Mouse (Mus musculus): Measurements from ENCODE around the gene Il2. TPM values are rescaled to one million over a fixed set of nuclear protein-coding genes. Genes with fewer than 3 reads are reported as not detected.

The Il2 gene
- polyA plus RNA-seq (2012; fragmentation: generic; extraction: Trizol), result not detected
- long read RNA-seq, experiment 1, result 0 reads
- long read RNA-seq, experiment 2, result 0 reads

GRCm38 (mm10) chr3:37125655-37126054 is at the start of gene Il2:
Gene Il2, minus strand, starts transcription at chr3:37125959.
- TF ChIP-seq MYOD1 (IDR thresholded peaks at IDR 0.05; ENCODE audit: control insufficient read depth, insufficient read length, low read depth) (no peak), FOSL1 (IDR thresholded peaks at IDR 0.05; ENCODE audit: insufficient read depth, low read length, poor library complexity, severe bottlenecking) (no peak), CTCF (IDR thresholded peaks at IDR 0.05; ENCODE audit: control insufficient read depth, insufficient read depth, insufficient read length) (no peak), MYOG (IDR thresholded peaks at IDR 0.05; ENCODE audit: control insufficient read depth, extremely low read depth, insufficient read length) (no peak), MAX (IDR thresholded peaks at IDR 0.05) (no peak), CEBPB (IDR thresholded peaks at IDR 0.05; ENCODE audit: low read depth) (no peak), USF1 (IDR thresholded peaks at IDR 0.05; ENCODE audit: low read depth) (no peak)

DNA sequence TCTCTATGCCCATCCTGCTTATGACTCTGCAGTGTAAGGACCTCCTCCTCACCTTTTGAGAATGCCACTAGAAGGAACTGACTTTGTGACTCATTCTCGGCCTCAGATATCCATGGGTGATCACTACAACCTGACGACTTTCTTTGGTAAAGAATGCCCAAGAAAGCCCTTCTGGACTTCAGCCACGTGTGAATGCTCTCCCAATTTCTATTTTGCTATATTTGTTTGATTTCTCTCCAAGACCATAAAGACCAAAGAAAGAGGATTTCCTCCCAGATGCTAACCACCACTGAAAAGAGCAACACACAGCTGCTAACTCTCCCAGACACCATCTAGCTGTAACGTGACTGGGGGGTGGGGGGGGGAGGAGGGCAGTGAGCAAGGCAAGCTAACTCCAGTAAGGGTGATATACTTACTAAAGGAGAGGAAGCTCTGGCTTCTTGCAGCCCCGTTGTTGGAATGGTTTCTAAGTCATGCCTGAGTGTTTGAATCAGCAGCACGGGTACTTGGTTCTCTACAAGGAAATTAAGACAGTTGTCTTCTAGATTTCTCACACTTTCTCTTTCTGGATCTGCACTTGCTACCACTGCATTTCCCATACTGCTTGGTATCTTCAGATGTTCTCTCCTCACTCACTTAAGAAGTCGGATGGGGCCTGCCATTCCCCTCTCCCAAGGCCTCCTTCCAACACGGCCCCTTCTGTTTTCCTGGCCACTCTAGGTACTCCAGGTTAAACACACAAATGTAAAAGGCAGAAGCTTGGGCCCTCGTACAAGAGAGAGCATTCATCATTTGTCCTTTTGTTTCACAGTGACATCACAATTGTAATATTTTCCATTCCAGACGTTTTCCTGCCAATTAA is 49.2 kb upstream of the Il2 start:
- Histone ChIP-seq H3K4me3 (ENCODE audit: insufficient read depth, poor library complexity, severe bottlenecking) (no peak overlapping the region), H3K79me3 (ENCODE audit: low read depth) (no peaks in the 10 kb centered on the region), H3ac (ENCODE audit: control insufficient read depth, insufficient read length, low read depth) (no peak overlapping the region), H3K36me3 (ENCODE audit: control insufficient read depth, insufficient read depth) (no peaks in the 10 kb centered on the region), H3K27me3 (ENCODE audit: control insufficient read depth, insufficient read depth, insufficient read length) (no peaks in the 10 kb centered on the region), H3K79me2 (ENCODE audit: control insufficient read depth, insufficient read depth) (no peaks in the 10 kb centered on the region)
- TF ChIP-seq MYOD1 (IDR thresholded peaks at IDR 0.05; ENCODE audit: control insufficient read depth, insufficient read length, low read depth) (no peak), USF1 (IDR thresholded peaks at IDR 0.05; ENCODE audit: low read depth) (no peak), MYOG (IDR thresholded peaks at IDR 0.05; ENCODE audit: control insufficient read depth, extremely low read depth, insufficient read length) (no peak), MAX (IDR thresholded peaks at IDR 0.05) (no peak)

More at GRCm38 (mm10) chr3:37125655-37126054, at the start of gene Il2:
- Histone ChIP-seq H3K36me3 (ENCODE audit: control insufficient read depth, insufficient read depth) (no peaks in the 10 kb centered on the region), H3K79me3 (ENCODE audit: low read depth) (no peaks in the 10 kb centered on the region), H3ac (ENCODE audit: control insufficient read depth, insufficient read length, low read depth) (no peak within 1 kb of the TSS), H3K79me2 (ENCODE audit: control insufficient read depth, insufficient read depth) (no peaks in the 10 kb centered on the region), H3K27me3 (ENCODE audit: control insufficient read depth, insufficient read depth, insufficient read length) (no peaks in the 10 kb centered on the region), H3K4me3 (ENCODE audit: insufficient read depth, poor library complexity, severe bottlenecking) (no peak within 1 kb of the TSS)

- Histone ChIP-seq H3K79me3 (ENCODE audit: low read depth) (no peaks in the 10 kb centered on the region), H3ac (ENCODE audit: control insufficient read depth, insufficient read length, low read depth) (no peak overlapping the region), H3K36me3 (ENCODE audit: control insufficient read depth, insufficient read depth) (no peaks in the 10 kb centered on the region), H3K4me3 (ENCODE audit: insufficient read depth, poor library complexity, severe bottlenecking) (no peak overlapping the region), H3K27me3 (ENCODE audit: control insufficient read depth, insufficient read depth, insufficient read length) (no peaks in the 10 kb centered on the region), H3K79me2 (ENCODE audit: control insufficient read depth, insufficient read depth) (no peaks in the 10 kb centered on the region)
- TF ChIP-seq FOSL1 (IDR thresholded peaks at IDR 0.05; ENCODE audit: insufficient read depth, low read length, poor library complexity, severe bottlenecking) (no peak), CEBPB (IDR thresholded peaks at IDR 0.05; ENCODE audit: low read depth) (peak; percentile 50), CTCF (IDR thresholded peaks at IDR 0.05; ENCODE audit: control insufficient read depth, insufficient read depth, insufficient read length) (no peak)
These were observed 47.5 kb upstream of the Il2 start for GRCm38 (mm10) chr3:37173285-37173684.

GRCm38 (mm10) chr3:37169283-37169682 is 43.5 kb upstream of the Il2 start:
- H3K79me2 ChIP-seq (ENCODE audit: control insufficient read depth, insufficient read depth), result no peaks in the 10 kb centered on the region
- H3K4me3 ChIP-seq (ENCODE audit: insufficient read depth, poor library complexity, severe bottlenecking), result no peak overlapping the region
- H3K36me3 ChIP-seq (ENCODE audit: control insufficient read depth, insufficient read depth), result no peaks in the 10 kb centered on the region
- no peaks in the 10 kb centered on the region for H3K27me3 ChIP-seq (ENCODE audit: control insufficient read depth, insufficient read depth, insufficient read length)
- TF ChIP-seq USF1 (IDR thresholded peaks at IDR 0.05; ENCODE audit: low read depth) (peak; percentile 68), MAX (IDR thresholded peaks at IDR 0.05) (no peak), MYOG (IDR thresholded peaks at IDR 0.05; ENCODE audit: control insufficient read depth, extremely low read depth, insufficient read length) (no peak), MYOD1 (IDR thresholded peaks at IDR 0.05; ENCODE audit: control insufficient read depth, insufficient read length, low read depth) (no peak), FOSL1 (IDR thresholded peaks at IDR 0.05; ENCODE audit: insufficient read depth, low read length, poor library complexity, severe bottlenecking) (no peak), CTCF (IDR thresholded peaks at IDR 0.05; ENCODE audit: control insufficient read depth, insufficient read depth, insufficient read length) (no peak), CEBPB (IDR thresholded peaks at IDR 0.05; ENCODE audit: low read depth) (peak; percentile 87)
- H3K79me3 ChIP-seq (ENCODE audit: low read depth), result no peaks in the 10 kb centered on the region
- no peak overlapping the region for H3ac ChIP-seq (ENCODE audit: control insufficient read depth, insufficient read length, low read depth)

DNA sequence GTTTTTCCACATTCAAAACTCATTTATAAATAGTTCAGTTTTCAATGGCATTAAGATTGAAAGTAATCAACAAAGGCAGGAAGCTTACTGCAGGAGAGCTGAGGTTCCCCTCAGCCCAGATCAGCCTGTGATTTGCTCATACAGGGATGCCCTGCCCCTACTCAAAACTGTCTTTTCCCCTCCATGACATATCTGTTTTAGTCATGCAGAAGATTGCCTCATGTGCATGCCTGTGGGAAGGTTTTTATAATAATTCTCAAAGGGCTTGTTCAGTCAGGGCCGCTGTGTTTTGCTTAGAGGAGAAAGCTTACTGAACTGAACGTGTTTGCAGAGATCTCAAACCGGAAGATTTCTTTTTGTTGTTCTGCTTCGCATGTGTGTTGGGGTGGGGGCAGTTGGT is 35.3 kb upstream of the Il2 start:
- no peaks in the 10 kb centered on the region for H3K79me3 ChIP-seq (ENCODE audit: low read depth)
- H3K27me3 ChIP-seq (ENCODE audit: control insufficient read depth, insufficient read depth, insufficient read length), result no peaks in the 10 kb centered on the region
- TF ChIP-seq USF1 (IDR thresholded peaks at IDR 0.05; ENCODE audit: low read depth) (no peak), MAX (IDR thresholded peaks at IDR 0.05) (no peak), CEBPB (IDR thresholded peaks at IDR 0.05; ENCODE audit: low read depth) (no peak), FOSL1 (IDR thresholded peaks at IDR 0.05; ENCODE audit: insufficient read depth, low read length, poor library complexity, severe bottlenecking) (no peak), MYOD1 (IDR thresholded peaks at IDR 0.05; ENCODE audit: control insufficient read depth, insufficient read length, low read depth) (no peak), MYOG (IDR thresholded peaks at IDR 0.05; ENCODE audit: control insufficient read depth, extremely low read depth, insufficient read length) (no peak), CTCF (IDR thresholded peaks at IDR 0.05; ENCODE audit: control insufficient read depth, insufficient read depth, insufficient read length) (no peak)
- no peaks in the 10 kb centered on the region for H3K36me3 ChIP-seq (ENCODE audit: control insufficient read depth, insufficient read depth)
- H3ac ChIP-seq (ENCODE audit: control insufficient read depth, insufficient read length, low read depth), result no peak overlapping the region
- no peak overlapping the region for H3K4me3 ChIP-seq (ENCODE audit: insufficient read depth, poor library complexity, severe bottlenecking)
- H3K79me2 ChIP-seq (ENCODE audit: control insufficient read depth, insufficient read depth), result no peaks in the 10 kb centered on the region

Measured in C2C12 (cell line).